Mouse (Mus musculus) gastrocnemius, adult 8-10 months (tissue): ENCODE data around the gene Fgf22. TPM values are rescaled to one million over a fixed set of nuclear protein-coding genes. Genes with fewer than 3 reads are reported as not detected.

Experiments used
- DNase-seq, 2 experiments: peaks; one replicate each; pipeline ENCODE4 v3.0.0; 2022; ENCODE audit warnings: low spot score in 2 of 2
- total RNA-seq, 4 experiments: library from RNA; stranded (reverse); gene quantifications; 2 replicates each; pipeline ENCODE4 v1.2.4; 2022

The Fgf22 gene
- total RNA-seq, 4 experiments from 2014 or later = not detected

GRCm38 (mm10) chr10:79792339-79793040, 37.6 kb downstream of the Fgf22 start:
- DNase-seq = no peak

GRCm38 (mm10) chr10:79793051-79793737, 38.3 kb downstream of the Fgf22 start, which contains the start of gene Palm:
TSS of gene Palm (plus strand) at chr10:79793572.
- peak; percentile 52 to 73 for DNase-seq

GRCm38 (mm10) chr10:79793738-79794490, 39.0 kb downstream of the Fgf22 start:
- peak in 1 of 2 experiments; percentile 32 for DNase-seq

- DNase-seq = peak; percentile 80 to 90
These were observed 39.6 kb downstream of the Fgf22 start for GRCm38 (mm10) chr10:79794491-79794931.

- no peak for DNase-seq
These were observed 41.0 kb downstream of the Fgf22 start for GRCm38 (mm10) chr10:79795905-79796304.

- DNase-seq = peak in 1 of 2 experiments; percentile 60
These were observed 42.5 kb downstream of the Fgf22 start for GRCm38 (mm10) chr10:79797326-79797725.

GRCm38 (mm10) chr10:79798289-79798928, 43.5 kb downstream of the Fgf22 start:
- DNase-seq = no peak

GRCm38 (mm10) chr10:79800508-79800907, 45.6 kb downstream of the Fgf22 start:
- DNase-seq = no peak

- DNase-seq = no peak
These were observed 47.0 kb downstream of the Fgf22 start for GRCm38 (mm10) chr10:79801837-79802236.

- DNase-seq = peak; percentile 45 to 63
These were observed 47.6 kb downstream of the Fgf22 start for GRCm38 (mm10) chr10:79802331-79802971.

- DNase-seq = no peak
These were observed 48.9 kb downstream of the Fgf22 start for GRCm38 (mm10) chr10:79803716-79804323.

- no peak for DNase-seq
These were observed 50.8 kb downstream of the Fgf22 start for GRCm38 (mm10) chr10:79805636-79806035.

- DNase-seq = no peak
These were observed 51.5 kb downstream of the Fgf22 start for GRCm38 (mm10) chr10:79806331-79806730.

GRCm38 (mm10) chr10:79806972-79807371, 52.1 kb downstream of the Fgf22 start:
- no peak for DNase-seq

GRCm38 (mm10) chr10:79807826-79808225, 53.0 kb downstream of the Fgf22 start:
- DNase-seq = no peak

Other genes starting within 250 kb of the Fgf22 start
- gene Plpp2, start 221.3 kb upstream of the Fgf22 start, total RNA-seq = 1 to 10 TPM in 1 of 4 experiments, under 1 TPM in 3; 0.29 to 1.3 (median 0.50) TPM
- gene Mier2, start 199.9 kb upstream of the Fgf22 start, total RNA-seq = 10 to 100 TPM; 20.1 to 23.4 (median 21.2) TPM
- not detected for gene Theg, start 167.7 kb upstream of the Fgf22 start, total RNA-seq
- 1 to 10 TPM in 1 of 4 experiments, under 1 TPM in 3; 0.22 to 1.1 (median 0.68) TPM for gene C2cd4c, start 141.1 kb upstream of the Fgf22 start, total RNA-seq
- 10 to 100 TPM in 2 of 4 experiments, 1 to 10 TPM in 2; 5.4 to 13.0 (median 8.7) TPM for gene Shc2, start 117.2 kb upstream of the Fgf22 start, total RNA-seq
- gene Odf3l2, start 109.3 kb upstream of the Fgf22 start, total RNA-seq = 100 to 1,000 TPM in 1 of 4 experiments, 10 to 100 TPM in 3; 32.0 to 113 (median 56.6) TPM
- not detected for gene Madcam1, start 90.5 kb upstream of the Fgf22 start, total RNA-seq
- 10 to 100 TPM; 17.6 to 21.1 (median 20.1) TPM for gene Tpgs1, start 85.7 kb upstream of the Fgf22 start, total RNA-seq
- 100 to 1,000 TPM; 381 to 451 (median 390) TPM for gene Cdc34, start 72.9 kb upstream of the Fgf22 start, total RNA-seq
- gene Gzmm, start 66.1 kb upstream of the Fgf22 start, total RNA-seq = 10 to 100 TPM in 3 of 4 experiments, 1 to 10 TPM in 1; 9.9 to 15.9 (median 10.2) TPM
- 100 to 1,000 TPM; 524 to 920 (median 651) TPM for gene Bsg, start 50.6 kb upstream of the Fgf22 start, total RNA-seq
- under 1 TPM; 0.39 to 0.86 (median 0.73) TPM for gene Hcn2, start 38.4 kb upstream of the Fgf22 start, total RNA-seq
- 10 to 100 TPM; 34.1 to 47.2 (median 38.3) TPM for gene Polrmt, start 8.5 kb upstream of the Fgf22 start, total RNA-seq
- 10 to 100 TPM; 51.9 to 80.5 (median 53.3) TPM for gene Rnf126, start 11.9 kb downstream of the Fgf22 start, total RNA-seq
- 1 to 10 TPM in 2 of 4 experiments, under 1 TPM in 2; 0.73 to 1.2 (median 1.1) TPM for gene Fstl3, start 22.2 kb downstream of the Fgf22 start, total RNA-seq
- gene Prss57, start 35.9 kb downstream of the Fgf22 start, total RNA-seq = not detected
- gene Palm, start 38.5 kb downstream of the Fgf22 start, total RNA-seq = 10 to 100 TPM in 3 of 4 experiments, 1 to 10 TPM in 1; 6.8 to 12.3 (median 11.2) TPM
- not detected for gene Misp, start 65.9 kb downstream of the Fgf22 start, total RNA-seq
- 10 to 100 TPM; 11.8 to 19.3 (median 14.8) TPM for gene Ptbp1, start 99.4 kb downstream of the Fgf22 start, total RNA-seq
- gene Prtn3, start 119.4 kb downstream of the Fgf22 start, total RNA-seq = not detected
- gene Plppr3, start 119.6 kb downstream of the Fgf22 start, total RNA-seq = under 1 TPM in 1 of 4 experiments, not detected in 3; 0.40 TPM
- not detected for gene Elane, start 131.2 kb downstream of the Fgf22 start, total RNA-seq
- 100 to 1,000 TPM in 1 of 4 experiments, 10 to 100 TPM in 3; 10.7 to 257 (median 39.5) TPM for gene Cfd, start 135.8 kb downstream of the Fgf22 start, total RNA-seq
- gene Med16, start 153.8 kb downstream of the Fgf22 start, total RNA-seq = 10 to 100 TPM; 30.8 to 37.1 (median 32.9) TPM
- gene Gm26602, start 155.8 kb downstream of the Fgf22 start, total RNA-seq = not detected
- gene Kiss1r, start 161.9 kb downstream of the Fgf22 start, total RNA-seq = under 1 TPM; 0.13 to 0.36 (median 0.22) TPM
- gene R3hdm4, start 166.1 kb downstream of the Fgf22 start, total RNA-seq = 100 to 1,000 TPM; 124 to 137 (median 129) TPM
- 1 to 10 TPM; 1.5 to 2.3 (median 2.1) TPM for gene Arid3a, start 172.0 kb downstream of the Fgf22 start, total RNA-seq
- gene Wdr18, start 205.1 kb downstream of the Fgf22 start, total RNA-seq = 10 to 100 TPM; 20.1 to 26.7 (median 23.0) TPM
- gene Grin3b, start 215.6 kb downstream of the Fgf22 start, total RNA-seq = under 1 TPM; 0.13 to 0.52 (median 0.36) TPM
- gene Tmem259, start 229.3 kb downstream of the Fgf22 start, total RNA-seq = 10 to 100 TPM; 67.9 to 81.4 (median 74.4) TPM
- 1 to 10 TPM; 2.7 to 5.3 (median 4.3) TPM for gene Cnn2, start 233.5 kb downstream of the Fgf22 start, total RNA-seq
- 1 to 10 TPM; 7.3 to 8.6 (median 8.1) TPM for gene Abca7, start 241.4 kb downstream of the Fgf22 start, total RNA-seq